Mouse (Mus musculus) bone marrow, adult 2 months (tissue): Measurements from ENCODE around the gene Angel1.

Source experiments
- CTCF ChIP-seq: fragments of 200-500 bp; IDR thresholded peaks from 2 replicates; pipeline ENCODE4 v1.5.1; 2011; ENCODE audit warnings: low read length, control low read depth; ENCODE audit not compliant: control insufficient read depth, insufficient read depth
- POLR2A ChIP-seq: fragments of 200-500 bp; IDR thresholded peaks from 2 replicates; pipeline ENCODE4 v1.6.1; 2011; ENCODE audit warnings: low read depth, mild to moderate bottlenecking, control low read depth, low read length, borderline replicate concordance; ENCODE audit not compliant: control insufficient read depth

- TF ChIP-seq CTCF: no peak
- TF ChIP-seq POLR2A: no peak
Measured at GRCm38 (mm10) chr12:86761036-86761435, 34.8 kb upstream of the Angel1 start.
